Mouse (Mus musculus): Measurements from ENCODE around the gene Adamts7. TPM values are rescaled to one million over a fixed set of nuclear protein-coding genes. Genes with fewer than 3 reads are reported as not detected.

Adamts7 gene
- polyA plus RNA-seq (2014; fragmentation: Illumina TruSeq; extraction: RNeasy Lipid Tissue Mini Kit (QIAGEN cat#74804); ENCODE audit: low read depth, low replicate concordance) = 0.70 TPM

DNA sequence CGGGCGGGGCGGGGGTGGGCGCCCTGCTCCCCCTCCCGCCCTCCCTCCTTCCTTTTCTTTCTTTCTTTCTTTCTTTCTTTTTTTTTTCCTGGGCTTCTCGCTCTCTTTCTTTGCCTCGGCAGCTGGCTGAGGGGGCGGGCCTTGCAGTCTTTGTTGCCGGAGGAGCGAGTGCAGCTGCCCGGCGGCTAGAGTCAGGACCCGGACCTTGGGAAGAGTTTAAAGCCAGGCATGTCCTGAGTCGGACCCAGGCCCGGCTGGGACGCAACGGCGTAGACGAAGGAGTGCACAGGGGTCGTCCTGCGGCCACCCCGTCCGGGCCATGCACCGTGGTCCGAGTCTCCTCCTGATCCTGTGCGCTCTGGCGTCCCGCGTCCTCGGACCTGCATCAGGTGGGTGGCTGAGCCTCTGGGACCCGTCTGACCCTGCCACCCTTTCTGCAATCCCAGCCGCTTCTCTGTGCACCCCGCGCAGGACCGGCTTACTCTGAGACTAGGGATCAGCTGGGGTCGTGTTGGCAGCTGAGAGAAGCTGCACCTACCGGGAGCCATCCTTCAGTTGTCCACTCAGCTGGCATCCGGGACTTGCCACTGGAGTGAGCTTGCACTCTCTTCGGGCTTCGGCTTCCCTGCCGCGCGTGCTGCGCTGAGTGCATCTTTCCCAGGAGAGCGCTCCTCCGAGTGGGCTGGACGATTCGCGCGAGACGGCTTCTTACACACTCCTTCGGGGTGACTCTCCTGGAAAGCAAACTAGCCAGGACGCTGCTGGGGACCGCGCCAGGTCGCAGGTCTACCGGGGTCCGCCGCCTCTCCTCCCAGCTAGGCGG, at the start of gene Adamts7:
Gene Adamts7, plus strand, starts transcription at position 144 of the 823 bp plus-strand sequence.

DNA sequence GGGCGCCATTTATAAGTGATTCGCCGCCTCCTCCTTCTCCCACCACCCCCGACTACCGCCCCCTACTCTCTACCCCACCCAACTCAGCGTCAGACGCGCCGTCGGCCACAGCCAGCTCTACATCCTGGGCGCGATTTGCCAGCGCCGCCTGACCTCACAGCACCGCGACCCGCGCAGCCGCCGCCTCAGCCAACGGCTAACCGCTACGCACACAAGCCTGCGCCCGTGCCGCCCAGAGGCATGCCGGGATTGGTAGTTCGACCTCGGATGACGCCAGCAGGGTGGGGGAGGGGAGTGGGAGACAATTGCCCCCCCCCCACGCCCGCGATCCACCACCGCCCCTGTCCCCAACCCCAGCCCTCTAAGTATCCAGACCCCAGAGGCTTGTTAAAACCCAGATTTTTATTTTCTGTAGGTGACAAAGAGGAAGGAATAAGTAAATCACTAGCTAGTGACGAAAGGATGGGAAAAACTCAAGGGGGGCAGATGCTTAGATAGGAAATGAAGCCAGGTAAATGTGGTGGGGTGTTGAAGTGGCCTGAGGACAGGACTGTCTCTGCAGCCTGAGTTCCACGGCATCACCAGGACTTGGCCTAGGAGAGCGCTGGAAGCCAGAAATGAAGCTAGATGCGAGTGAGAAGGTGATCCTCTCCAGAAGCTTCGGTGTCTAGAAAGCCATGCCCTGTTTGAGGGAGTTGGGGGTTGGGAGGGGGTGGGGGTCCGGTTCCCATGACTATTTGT, 48.1 kb upstream of the Adamts7 start, which contains the start of gene Morf4l1:
Gene Morf4l1, minus strand, starts transcription at position 208 of the 741 bp plus-strand sequence.

Other genes with a start within 250 kb of the Adamts7 start
- 421 TPM for gene Ctsh, start 108.9 kb upstream of the Adamts7 start, polyA plus RNA-seq (2014; fragmentation: Illumina TruSeq; extraction: RNeasy Lipid Tissue Mini Kit (QIAGEN cat#74804); ENCODE audit: low read depth, low replicate concordance)
- 976 TPM for gene Morf4l1, start 48.3 kb upstream of the Adamts7 start, polyA plus RNA-seq (2014; fragmentation: Illumina TruSeq; extraction: RNeasy Lipid Tissue Mini Kit (QIAGEN cat#74804); ENCODE audit: low read depth, low replicate concordance)
- gene Tbc1d2b, start 107.7 kb downstream of the Adamts7 start, polyA plus RNA-seq (2014; fragmentation: Illumina TruSeq; extraction: RNeasy Lipid Tissue Mini Kit (QIAGEN cat#74804); ENCODE audit: low read depth, low replicate concordance) = 11.4 TPM